Mouse (Mus musculus) limb, embryonic 11.5 days (tissue): Measurements from ENCODE around the gene Slc25a23. TPM values are rescaled to one million over a fixed set of nuclear protein-coding genes. Genes with fewer than 3 reads are reported as not detected.

Experiments
- ATAC-seq: fragments of 200-750 bp; cut with Nextera tagmentation; 2 replicates; pipeline ENCODE4 v1.8.0; 2017; ENCODE audit warnings: low read depth; ENCODE audit not compliant: insufficient number of reproducible peaks, low FRiP score, low TSS enrichment
- DNase-seq: peaks from one replicate; pipeline ENCODE4 v3.0.0-alpha.2; 2015; ENCODE audit warnings: low spot score
- H3K27ac ChIP-seq: fragments of 300-500 bp; sonication (generic); replicated peaks from 2 replicates; pipeline ENCODE4 v1.5.1; 2014; ENCODE audit warnings: low read depth, mild to moderate bottlenecking, low read length
- H3K27me3 ChIP-seq: fragments of 300-500 bp; sonication (generic); 2 replicates; pipeline ENCODE4 v1.6.1; 2014; ENCODE audit warnings: mild to moderate bottlenecking, low read length, mixed read lengths; ENCODE audit not compliant: control insufficient read depth, insufficient read depth
- H3K36me3 ChIP-seq: fragments of 300-500 bp; sonication (generic); 2 replicates; pipeline ENCODE4 v1.6.1; 2014; ENCODE audit warnings: mild to moderate bottlenecking, low read length, moderate library complexity, mixed read lengths; ENCODE audit not compliant: control insufficient read depth, insufficient read depth
- H3K4me1 ChIP-seq: fragments of 300-500 bp; sonication (generic); 2 replicates; pipeline ENCODE4 v1.6.1; 2014; ENCODE audit warnings: low read length, mixed read lengths; ENCODE audit not compliant: control insufficient read depth, insufficient read depth
- H3K4me2 ChIP-seq: fragments of 300-500 bp; sonication (generic); 2 replicates; pipeline ENCODE4 v1.6.1; 2014; ENCODE audit warnings: low read depth, mild to moderate bottlenecking, moderate library complexity; ENCODE audit not compliant: severe bottlenecking
- H3K4me3 ChIP-seq: fragments of 300-500 bp; sonication (generic); 2 replicates; pipeline ENCODE4 v1.5.1; 2014; ENCODE audit warnings: low read depth, low read length
- H3K9ac ChIP-seq: fragments of 300-500 bp; sonication (generic); 2 replicates; pipeline ENCODE4 v1.6.1; 2014; ENCODE audit warnings: mild to moderate bottlenecking, low read length
- H3K9me3 ChIP-seq: fragments of 300-500 bp; sonication (generic); 2 replicates; pipeline ENCODE4 v1.6.1; 2016; ENCODE audit warnings: low read length; ENCODE audit not compliant: control insufficient read depth
- WGBS: fragments of 180-500 bp; shearing (Covaris S2); extraction: QIAGEN DNeasy Blood & Tissue Kit; methylation state at CpG from one replicate; pipeline ENCODE4 v1.1.7; 2014; 5-methylcytosine and 5-hydroxymethylcytosine counted together
- polyA plus RNA-seq: library from polyadenylated mRNA; unstranded; fragments of >200 nt; fragmentation: Nextera tagmentation; extraction: Ambion mirVana; gene quantifications from 2 replicates; pipeline ENCODE4 v1.2.1, GENCODE M21; 2014

Slc25a23 gene
- polyA plus RNA-seq, 1 experiment from 2014 or later: 4.5 TPM

DNA sequence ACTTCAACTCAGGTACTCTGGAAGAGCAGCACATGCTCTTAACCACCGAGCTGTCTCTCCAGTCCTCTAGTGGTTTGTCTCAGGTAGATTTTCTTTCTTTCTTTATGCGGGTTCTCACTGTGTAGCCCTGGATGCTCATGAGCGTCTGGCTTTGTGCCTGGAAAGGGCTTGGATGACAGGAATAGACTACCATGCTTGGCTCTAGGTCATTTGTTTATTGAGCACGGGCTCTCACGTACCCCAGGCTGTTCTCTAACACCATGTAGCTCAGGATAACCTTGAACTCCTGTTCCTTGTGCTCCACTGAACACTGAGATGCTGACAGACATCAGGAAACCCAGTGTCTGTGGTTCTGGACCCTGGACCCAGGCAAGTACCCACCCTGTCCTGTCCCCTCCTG is 22.8 kb upstream of the Slc25a23 start:
- Histone ChIP-seq H3K9ac (no peak overlapping the region), H3K27me3 (peaks cover 9% of the 10 kb centered on the region), H3K4me2 (no peak overlapping the region), H3K9me3 (no peaks in the 10 kb centered on the region), H3K4me3 (no peak overlapping the region), H3K36me3 (no peaks in the 10 kb centered on the region), H3K4me1 (0 out of 2 replicates have a peak, but pooled peaks cover 2% of the 10 kb centered on the region), H3K27ac (no peak overlapping the region)
- DNase-seq (no peak), ATAC-seq (no peak)
- 88% methylated on average over 5 of the region's 5 CpGs for WGBS

DNA sequence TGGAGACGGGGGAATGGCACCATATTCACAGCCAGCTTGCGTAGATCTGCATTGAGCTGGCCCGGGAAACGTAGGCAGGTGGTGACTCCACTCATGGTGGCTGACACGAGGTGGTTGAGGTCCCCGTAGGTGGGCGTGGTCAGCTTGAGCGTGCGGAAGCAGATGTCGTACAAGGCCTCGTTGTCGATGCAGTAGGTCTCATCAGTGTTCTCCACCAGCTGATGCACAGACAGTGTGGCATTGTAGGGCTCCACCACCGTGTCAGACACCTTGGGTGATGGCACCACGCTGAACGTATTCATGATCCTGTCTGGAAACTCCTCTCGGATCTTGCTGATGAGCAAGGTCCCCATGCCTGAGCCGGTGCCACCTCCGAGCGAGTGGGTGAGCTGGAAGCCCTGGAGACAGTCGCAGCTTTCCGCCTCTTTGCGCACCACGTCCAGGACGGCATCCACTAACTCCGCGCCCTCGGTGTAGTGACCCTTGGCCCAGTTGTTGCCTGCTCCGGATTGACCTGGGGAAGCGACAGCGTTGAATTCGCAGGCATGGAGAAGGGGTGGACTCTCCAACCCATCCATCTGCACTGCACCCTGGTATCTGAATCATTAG is 21.7 kb upstream of the Slc25a23 start:
- no peaks in the 10 kb centered on the region for H3K27me3 ChIP-seq
- no peak overlapping the region for H3K27ac ChIP-seq
- no peak overlapping the region for H3K9ac ChIP-seq
- WGBS: 93% methylated on average over 31 of the region's 31 CpGs
- no peaks in the 10 kb centered on the region for H3K9me3 ChIP-seq
- H3K4me2 ChIP-seq: no peak overlapping the region
- no peak overlapping the region for H3K4me3 ChIP-seq
- H3K36me3 ChIP-seq: no peaks in the 10 kb centered on the region
- DNase-seq: no peak
- no peaks in the 10 kb centered on the region for H3K4me1 ChIP-seq
- no peak for ATAC-seq

DNA sequence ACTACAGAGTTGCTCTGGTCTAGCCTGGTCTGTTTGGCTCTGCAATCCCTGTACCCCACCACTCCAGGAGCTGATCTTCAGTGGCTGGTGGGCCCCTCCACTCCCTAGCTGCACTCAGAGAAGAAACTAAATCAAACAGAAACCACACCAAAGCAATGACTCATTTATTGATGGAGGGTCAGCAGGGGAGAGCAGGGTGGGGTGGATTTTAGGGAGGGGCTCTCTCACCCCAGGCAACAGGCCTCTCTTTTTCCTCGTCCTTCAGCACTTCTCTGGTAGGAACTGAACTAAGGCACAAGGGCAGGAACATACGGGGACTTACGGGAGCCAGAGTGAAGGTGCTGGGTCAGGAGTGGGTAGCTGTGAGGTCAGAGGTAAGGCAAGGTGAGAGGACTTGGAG is 20.3 kb upstream of the Slc25a23 start:
- no peak overlapping the region for H3K27ac ChIP-seq
- WGBS: 64% methylated on average over 3 of the region's 3 CpGs
- no peak overlapping the region for H3K9ac ChIP-seq
- no peaks in the 10 kb centered on the region for H3K36me3 ChIP-seq
- no peaks in the 10 kb centered on the region for H3K4me1 ChIP-seq
- no peak overlapping the region for H3K4me3 ChIP-seq
- DNase-seq (no peak), ATAC-seq (no peak)
- no peak overlapping the region for H3K4me2 ChIP-seq
- H3K9me3 ChIP-seq: no peaks in the 10 kb centered on the region
- no peaks in the 10 kb centered on the region for H3K27me3 ChIP-seq

GRCm38 (mm10) chr17:57078336-57078735 is 18.7 kb upstream of the Slc25a23 start, which contains the start of gene Dennd1c:
Dennd1c (minus strand) TSS chr17:57078514.
- DNase-seq (no peak), ATAC-seq (no peak)
- H3K27ac ChIP-seq: no peak within 1 kb of the TSS
- 49% methylated on average over 6 of the region's 6 CpGs for WGBS
- H3K9ac ChIP-seq: peak within 1 kb of the TSS; percentile 12; the same call in 1 of the 2 replicates
- no peaks in the 10 kb centered on the region for H3K36me3 ChIP-seq
- no peak within 1 kb of the TSS for H3K4me2 ChIP-seq
- H3K4me1 ChIP-seq: no peaks in the 10 kb centered on the region
- no peaks in the 10 kb centered on the region for H3K9me3 ChIP-seq
- H3K4me3 ChIP-seq: no peak within 1 kb of the TSS
- H3K27me3 ChIP-seq: no peaks in the 10 kb centered on the region

- Histone ChIP-seq H3K4me2 (no peak overlapping the region), H3K9me3 (no peaks in the 10 kb centered on the region), H3K4me1 (no peaks in the 10 kb centered on the region), H3K4me3 (no peak overlapping the region), H3K27ac (no peak overlapping the region), H3K27me3 (no peaks in the 10 kb centered on the region), H3K9ac (no peak overlapping the region), H3K36me3 (no peaks in the 10 kb centered on the region)
- WGBS: 54% methylated on average over 3 of the region's 3 CpGs
- ATAC-seq (no peak), DNase-seq (no peak)
Measured at GRCm38 (mm10) chr17:57076916-57077315, 17.3 kb upstream of the Slc25a23 start.

GRCm38 (mm10) chr17:57070699-57071098 is 11.0 kb upstream of the Slc25a23 start:
- Histone ChIP-seq H3K9ac (no peak overlapping the region), H3K4me3 (no peak overlapping the region), H3K4me2 (no peak overlapping the region), H3K4me1 (no peaks in the 10 kb centered on the region), H3K27ac (no peak overlapping the region), H3K36me3 (no peaks in the 10 kb centered on the region), H3K27me3 (peaks cover 13% of the 10 kb centered on the region), H3K9me3 (no peaks in the 10 kb centered on the region)
- 4% methylated on average over 11 of the region's 11 CpGs for WGBS
- DNase-seq (peak; percentile 52), ATAC-seq (no peak)

DNA sequence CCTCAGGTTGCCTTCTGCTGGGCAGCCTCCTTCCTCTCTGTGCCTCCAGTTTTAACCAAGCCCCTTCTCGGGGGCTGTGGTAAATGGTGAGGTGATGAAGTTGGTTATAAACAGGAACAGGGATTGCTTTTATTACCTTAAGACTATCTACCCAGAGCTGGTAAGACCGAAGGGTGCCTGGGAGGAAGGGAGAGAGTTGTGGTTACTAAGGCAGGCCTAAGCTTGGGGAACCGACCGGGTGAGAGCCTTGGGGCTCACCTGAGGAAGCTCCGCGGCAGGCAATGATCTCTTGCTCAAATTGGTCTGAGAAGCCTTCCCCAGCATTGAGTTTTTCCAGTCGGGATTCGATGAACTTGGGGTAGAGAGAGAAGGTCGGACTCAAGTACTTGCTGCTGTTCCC is 10.6 kb upstream of the Slc25a23 start:
- H3K4me2 ChIP-seq: no peak overlapping the region
- ATAC-seq: no peak
- H3K27ac ChIP-seq: no peak overlapping the region
- DNase-seq: no peak
- H3K4me3 ChIP-seq: no peak overlapping the region
- H3K9ac ChIP-seq: no peak overlapping the region
- WGBS: 7% methylated on average over 9 of the region's 9 CpGs
- no peaks in the 10 kb centered on the region for H3K4me1 ChIP-seq
- H3K27me3 ChIP-seq: peaks cover 16% of the 10 kb centered on the region
- H3K36me3 ChIP-seq: no peaks in the 10 kb centered on the region
- H3K9me3 ChIP-seq: no peaks in the 10 kb centered on the region

DNA sequence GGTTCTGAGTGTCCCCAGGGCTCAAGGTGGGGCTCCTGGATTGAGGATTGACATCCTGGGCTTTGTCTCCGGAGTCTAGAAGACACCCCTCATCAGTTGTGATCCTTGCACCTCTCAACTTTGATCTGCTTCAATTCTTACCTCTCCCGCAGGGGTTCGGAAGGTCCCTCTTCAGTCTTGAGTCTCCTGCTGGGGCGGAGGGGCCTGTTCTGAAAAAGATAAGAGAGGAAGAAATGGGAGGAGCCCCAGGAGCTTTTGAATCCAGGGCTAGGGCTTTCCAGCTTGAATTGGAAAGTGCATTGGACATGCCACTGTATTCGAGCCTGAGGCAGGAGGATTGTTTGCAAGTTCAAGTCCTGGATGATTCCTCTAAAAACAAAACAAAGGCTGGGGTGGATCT is 7.2 kb upstream of the Slc25a23 start:
- Histone ChIP-seq H3K27ac (no peak overlapping the region), H3K9ac (no peak overlapping the region), H3K4me1 (no peaks in the 10 kb centered on the region), H3K36me3 (no peaks in the 10 kb centered on the region), H3K4me2 (no peak overlapping the region), H3K27me3 (peaks cover 38% of the 10 kb centered on the region), H3K4me3 (no peak overlapping the region), H3K9me3 (no peaks in the 10 kb centered on the region)
- ATAC-seq (no peak), DNase-seq (no peak)
- WGBS: 68% methylated on average over 5 of the region's 5 CpGs

GRCm38 (mm10) chr17:57063031-57063430 is 3.4 kb upstream of the Slc25a23 start:
- no peaks in the 10 kb centered on the region for H3K36me3 ChIP-seq
- H3K9ac ChIP-seq: no peak overlapping the region
- H3K27ac ChIP-seq: no peak overlapping the region
- no peak for DNase-seq
- H3K4me1 ChIP-seq: no peaks in the 10 kb centered on the region
- H3K27me3 ChIP-seq: peaks cover 46% of the 10 kb centered on the region
- H3K4me3 ChIP-seq: no peak overlapping the region
- ATAC-seq: no peak
- no peak overlapping the region for H3K4me2 ChIP-seq
- H3K9me3 ChIP-seq: no peaks in the 10 kb centered on the region
- WGBS: 8% methylated on average over 8 of the region's 8 CpGs
